Mouse (Mus musculus) cerebellum, adult 2 months (tissue): ENCODE data around the gene Rgr.

ENCODE experiments used
- CTCF ChIP-seq: fragments of 200-500 bp; IDR thresholded peaks from 2 replicates; pipeline ENCODE4 v1.5.1; 2011; ENCODE audit warnings: low read depth, mild to moderate bottlenecking, control low read depth, low read length, moderate library complexity, borderline replicate concordance; ENCODE audit not compliant: insufficient read depth
- POLR2A ChIP-seq: fragments of 200-500 bp; IDR thresholded peaks from 2 replicates; pipeline ENCODE4 v1.6.1; 2011; ENCODE audit warnings: low read length, control low read depth, borderline replicate concordance; ENCODE audit not compliant: insufficient read depth

GRCm38 (mm10) chr14:37027951-37028350 is 20.8 kb downstream of the Rgr start:
- TF ChIP-seq CTCF, result no peak
- no peak for TF ChIP-seq POLR2A
